Mouse (Mus musculus) erythroblast, embryonic 14.5 days (primary cell): Measurements from ENCODE around the gene Nnat. TPM values are rescaled to one million over a fixed set of nuclear protein-coding genes. Genes with fewer than 3 reads are reported as not detected.

Experiments
- H3K27me3 ChIP-seq: 2 replicates; pipeline ENCODE4 v1.6.1; 2012; ENCODE audit warnings: inconsistent platforms; ENCODE audit not compliant: control insufficient read depth
- H3K36me3 ChIP-seq: 2 replicates; pipeline ENCODE4 v1.6.1; 2012; ENCODE audit warnings: mild to moderate bottlenecking, inconsistent platforms; ENCODE audit not compliant: control insufficient read depth
- H3K4me1 ChIP-seq: 2 replicates; pipeline ENCODE4 v1.6.1; 2012; ENCODE audit warnings: inconsistent platforms; ENCODE audit not compliant: control insufficient read depth
- H3K4me3 ChIP-seq: replicated peaks from 2 replicates; pipeline ENCODE3; 2012; ENCODE audit warnings: moderate library complexity, mild to moderate bottlenecking, inconsistent platforms
- H3K9me3 ChIP-seq: 2 replicates; pipeline ENCODE4 v1.6.1; 2012; ENCODE audit warnings: low read length, inconsistent platforms, mixed read lengths; ENCODE audit not compliant: control insufficient read depth
- GATA1 ChIP-seq: IDR thresholded peaks from 2 replicates; pipeline ENCODE4 v1.6.1; 2012; ENCODE audit warnings: low read length, inconsistent platforms, mixed read lengths
- TAL1 ChIP-seq: IDR thresholded peaks from 3 replicates; pipeline ENCODE4 v1.6.1; 2012; ENCODE audit warnings: low read length, inconsistent platforms, mixed read lengths
- polyA plus RNA-seq: library from polyadenylated mRNA; stranded (reverse); fragments of >175 nt; gene quantifications from 2 replicates; pipeline ENCODE4 v1.2.3, GENCODE M21; 2012

The Nnat gene
- polyA plus RNA-seq, 1 experiment, result 0.03 TPM

- Histone ChIP-seq H3K4me3 (no peak overlapping the region), H3K4me1 (peaks cover 8% of the 10 kb centered on the region), H3K27me3 (no peaks in the 10 kb centered on the region), H3K9me3 (no peaks in the 10 kb centered on the region), H3K36me3 (no peaks in the 10 kb centered on the region)
- TF ChIP-seq GATA1 (no peak), TAL1 (no peak)
Measured at GRCm38 (mm10) chr2:157542415-157542814, 17.5 kb upstream of the Nnat start.

DNA sequence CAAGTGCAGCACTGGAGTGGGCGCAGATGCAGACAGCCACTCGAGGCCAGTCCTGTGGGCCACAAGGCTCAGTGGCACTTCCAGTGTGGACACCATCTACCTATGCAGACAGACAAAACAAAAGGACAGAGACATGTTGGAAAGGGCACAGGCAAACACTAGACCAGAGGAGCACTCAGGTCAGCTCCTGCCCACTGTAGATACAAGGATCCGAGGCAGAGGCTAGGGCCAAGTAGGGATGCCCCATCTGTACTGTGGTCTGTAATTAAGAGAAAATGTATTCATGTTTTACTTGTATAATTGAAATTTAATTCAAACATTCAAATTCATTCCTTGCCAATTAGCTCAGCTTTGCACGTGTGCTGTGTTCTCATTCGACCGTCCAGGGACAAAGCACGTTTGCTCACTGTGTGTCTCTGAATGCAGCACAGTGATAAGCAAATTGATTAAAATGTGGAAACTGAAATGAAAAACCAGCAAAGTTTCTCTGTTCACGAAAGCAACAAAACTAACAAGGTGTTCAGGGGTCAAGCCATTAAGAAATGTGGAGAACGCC lies 15.5 kb upstream of the Nnat start:
- Histone ChIP-seq H3K27me3 (no peaks in the 10 kb centered on the region), H3K4me1 (peaks cover 8% of the 10 kb centered on the region), H3K4me3 (no peak overlapping the region), H3K9me3 (no peaks in the 10 kb centered on the region), H3K36me3 (no peaks in the 10 kb centered on the region)
- TF ChIP-seq GATA1 (no peak), TAL1 (no peak)

DNA sequence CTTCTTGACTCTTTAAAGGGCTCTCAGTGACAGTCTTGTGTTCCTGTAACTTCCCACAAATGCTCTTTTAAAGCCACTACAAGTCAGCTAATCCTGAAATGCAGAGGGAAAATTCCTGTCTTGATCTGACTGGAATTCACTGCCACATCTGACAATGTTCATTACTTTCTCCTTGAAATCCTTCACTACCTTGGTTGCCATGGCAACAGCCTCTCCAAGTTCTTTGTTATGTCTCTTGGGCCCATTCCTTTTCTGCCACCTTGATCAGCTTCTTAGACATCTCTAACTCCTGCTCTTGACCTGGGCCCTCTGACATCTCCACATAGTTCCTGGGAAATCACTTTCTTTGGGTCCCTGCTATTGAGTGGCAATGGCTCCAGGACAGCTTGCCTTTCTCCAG lies 13.2 kb upstream of the Nnat start:
- TF ChIP-seq GATA1, result no peak
- no peak for TF ChIP-seq TAL1
- H3K4me1 ChIP-seq, result no peaks in the 10 kb centered on the region
- no peaks in the 10 kb centered on the region for H3K9me3 ChIP-seq
- H3K27me3 ChIP-seq, result no peaks in the 10 kb centered on the region
- no peaks in the 10 kb centered on the region for H3K36me3 ChIP-seq
- H3K4me3 ChIP-seq, result no peak overlapping the region

GRCm38 (mm10) chr2:157550292-157550691 lies 9.6 kb upstream of the Nnat start:
- Histone ChIP-seq H3K27me3 (no peaks in the 10 kb centered on the region), H3K36me3 (no peaks in the 10 kb centered on the region), H3K4me1 (no peaks in the 10 kb centered on the region), H3K9me3 (no peaks in the 10 kb centered on the region), H3K4me3 (no peak overlapping the region)
- TF ChIP-seq GATA1 (no peak), TAL1 (no peak)

GRCm38 (mm10) chr2:157552158-157552886 lies 7.6 kb upstream of the Nnat start:
- Histone ChIP-seq H3K27me3 (no peaks in the 10 kb centered on the region), H3K4me1 (no peaks in the 10 kb centered on the region), H3K36me3 (peaks cover under 1% of the 10 kb centered on the region; the same call in 1 of the 2 replicates), H3K4me3 (no peak overlapping the region), H3K9me3 (no peaks in the 10 kb centered on the region)
- TF ChIP-seq TAL1 (no peak), GATA1 (no peak)

GRCm38 (mm10) chr2:157556074-157556698 lies 3.7 kb upstream of the Nnat start:
- Histone ChIP-seq H3K9me3 (peaks cover 16% of the 10 kb centered on the region), H3K27me3 (peaks cover 31% of the 10 kb centered on the region), H3K4me3 (no peak overlapping the region), H3K4me1 (peaks cover 2% of the 10 kb centered on the region), H3K36me3 (peaks cover 7% of the 10 kb centered on the region)
- TF ChIP-seq TAL1 (no peak), GATA1 (no peak)

GRCm38 (mm10) chr2:157558051-157558450 lies 1.8 kb upstream of the Nnat start:
- Histone ChIP-seq H3K4me1 (peaks cover 5% of the 10 kb centered on the region), H3K9me3 (peaks cover 26% of the 10 kb centered on the region), H3K4me3 (no peak overlapping the region), H3K27me3 (peaks cover 48% of the 10 kb centered on the region), H3K36me3 (peaks cover 12% of the 10 kb centered on the region)
- TF ChIP-seq TAL1, result no peak
- TF ChIP-seq GATA1, result no peak

- TF ChIP-seq GATA1, result no peak
- no peak for TF ChIP-seq TAL1
- Histone ChIP-seq H3K27me3 (peaks cover 49% of the 10 kb centered on the region), H3K4me3 (no peak overlapping the region), H3K9me3 (peaks cover 26% of the 10 kb centered on the region), H3K36me3 (peaks cover 12% of the 10 kb centered on the region), H3K4me1 (peaks cover 5% of the 10 kb centered on the region)
Measured at GRCm38 (mm10) chr2:157558520-157558919, 1.4 kb upstream of the Nnat start.

- H3K36me3 ChIP-seq, result peaks cover 12% of the 10 kb centered on the region
- peaks cover 5% of the 10 kb centered on the region for H3K4me1 ChIP-seq
- H3K27me3 ChIP-seq, result peaks cover 49% of the 10 kb centered on the region
- H3K4me3 ChIP-seq, result no peak overlapping the region
- no peak for TF ChIP-seq GATA1
- no peak for TF ChIP-seq TAL1
- H3K9me3 ChIP-seq, result peaks cover 26% of the 10 kb centered on the region
Measured at GRCm38 (mm10) chr2:157559440-157559839, 438 bp upstream of the Nnat start.
